Mouse (Mus musculus): ENCODE data around the gene Nxf2.
A peak's percentile ranks its signal among the peaks of the same experiment; 100 is the strongest.
"Not testable (repeated sequence)": the region's sequence is repeated elsewhere in the genome, so short reads cannot be mapped to it uniquely, and the experiment has no call there.

Gene Nxf2

GRCm38 (mm10) chrX:134964546-134964945, at the start of gene Nxf2:
Gene Nxf2 (minus strand): TSS chrX:134964754.
- no peak for DNase-seq (ENCODE audit: low spot score in 2 of 2)

DNA sequence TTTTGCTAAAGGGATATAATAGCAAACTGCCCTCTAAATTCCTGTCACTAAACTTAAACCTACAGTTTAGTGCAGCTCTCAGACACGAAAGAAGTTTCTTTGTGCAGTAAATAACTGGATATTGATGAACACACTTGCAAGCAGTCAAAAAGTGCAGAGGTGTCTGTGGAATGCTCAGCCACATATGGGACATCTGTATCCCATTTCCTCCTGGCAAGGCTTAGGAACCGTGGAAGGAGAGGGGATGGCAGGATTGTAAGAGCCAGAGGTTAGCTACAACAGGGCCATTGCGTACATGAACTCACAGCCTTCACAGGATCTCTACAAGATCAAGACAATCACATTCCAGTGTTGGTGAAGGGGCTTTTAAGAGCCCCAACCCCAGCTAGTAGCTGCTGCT, 46.8 kb upstream of the Nxf2 start:
- DNase-seq (ENCODE audit: low spot score in 2 of 2), result no peak

GRCm38 (mm10) chrX:135009471-135009815, 44.9 kb upstream of the Nxf2 start:
- no peak for DNase-seq (ENCODE audit: low spot score in 2 of 2)

GRCm38 (mm10) chrX:135008720-135009470, 44.3 kb upstream of the Nxf2 start, which contains the start of gene Zmat1:
Gene Zmat1 (minus strand): TSS chrX:135009209.
- peak; percentile 51 to 75 for DNase-seq (ENCODE audit: low spot score in 2 of 2)

GRCm38 (mm10) chrX:135008021-135008420, 43.5 kb upstream of the Nxf2 start:
- no peak for DNase-seq (ENCODE audit: low spot score in 2 of 2)

GRCm38 (mm10) chrX:134963305-134964094, 1.1 kb downstream of the Nxf2 start:
- peak in 1 of 2 experiments; percentile 40 for DNase-seq (ENCODE audit: low spot score in 2 of 2)

- peak in 1 of 2 experiments; percentile 39 for DNase-seq (ENCODE audit: low spot score in 2 of 2)
Measured at GRCm38 (mm10) chrX:134930361-134930760, 34.2 kb downstream of the Nxf2 start.

DNA sequence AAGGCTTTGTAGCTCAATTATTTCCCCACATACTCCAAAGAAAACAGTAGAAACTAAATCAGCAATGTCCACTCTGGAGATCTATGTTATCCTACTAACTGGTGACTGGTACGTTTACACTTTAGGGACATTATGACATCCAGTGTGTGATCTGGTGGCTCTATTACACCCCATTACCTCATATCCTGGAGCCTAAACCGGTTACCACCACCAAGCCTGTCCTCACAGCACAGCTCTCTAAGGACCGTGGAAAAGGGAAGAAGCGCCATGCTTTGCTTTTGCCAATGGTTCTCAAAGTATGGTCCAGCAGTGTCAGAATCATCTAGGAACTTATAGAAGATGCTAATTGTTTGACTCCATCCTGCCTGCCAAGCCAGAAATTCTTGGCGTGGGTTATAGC, 34.6 kb downstream of the Nxf2 start:
- no peak for DNase-seq (ENCODE audit: low spot score in 2 of 2)

GRCm38 (mm10) chrX:134925058-134925457, 39.5 kb downstream of the Nxf2 start:
- peak in 1 of 2 experiments; percentile 39 for DNase-seq (ENCODE audit: low spot score in 2 of 2)

DNA sequence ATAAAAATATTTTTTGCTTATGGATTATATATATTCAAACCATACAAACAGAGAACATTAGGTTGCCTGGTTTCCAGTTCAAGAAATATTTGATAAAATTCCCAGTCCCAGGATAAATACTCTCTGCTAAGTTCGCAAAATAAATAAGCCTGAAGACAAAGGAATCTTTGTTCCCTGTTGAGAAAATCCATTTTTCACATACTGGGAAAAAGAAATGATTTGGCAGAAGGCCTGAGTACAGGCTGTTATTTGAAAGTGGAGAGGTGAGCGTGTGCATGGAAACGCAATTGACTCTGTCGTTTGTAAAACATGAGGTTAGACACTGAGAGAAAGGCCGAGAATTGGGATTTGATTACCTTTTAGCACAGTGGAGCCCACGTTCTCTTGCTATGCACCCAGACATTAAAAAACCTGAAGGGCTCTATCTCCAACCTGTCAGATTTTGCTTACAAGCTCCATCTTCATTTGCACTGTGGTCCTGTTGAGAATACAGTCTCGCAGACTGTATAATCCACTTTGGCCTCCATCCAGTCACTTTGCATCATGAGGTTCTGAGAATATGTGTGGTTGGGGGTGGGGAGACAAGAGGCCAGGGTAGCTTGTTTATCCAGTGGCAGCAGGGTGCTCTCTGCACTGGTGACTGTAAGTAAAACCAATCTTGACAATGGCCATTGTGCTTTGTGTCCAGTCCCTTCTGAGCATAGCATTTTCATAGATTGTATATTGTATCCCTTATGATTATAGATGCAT, 40.7 kb downstream of the Nxf2 start:
- DNase-seq (ENCODE audit: low spot score in 2 of 2), result no peak

DNA sequence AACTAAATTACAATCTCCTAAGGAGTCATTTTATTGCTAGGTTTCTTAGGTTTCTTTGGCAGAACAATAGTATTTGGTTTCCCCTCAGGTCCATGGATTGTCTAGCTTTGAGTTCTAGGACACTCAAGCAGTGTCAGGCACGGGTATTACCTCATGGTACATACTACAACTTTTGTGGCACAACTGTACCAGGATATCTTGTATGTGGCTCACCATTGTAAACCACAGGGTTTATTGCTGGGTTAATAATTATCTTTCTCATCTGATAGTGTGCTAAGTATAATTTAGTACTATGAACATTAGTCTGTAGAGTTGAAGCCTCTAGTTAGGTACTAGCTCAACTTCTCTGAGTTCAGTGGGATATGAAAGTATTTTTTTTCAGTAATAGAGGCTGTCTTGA, 45.3 kb downstream of the Nxf2 start:
- no peak for DNase-seq (ENCODE audit: low spot score in 2 of 2)

GRCm38 (mm10) chrX:134915745-134916144, 48.8 kb downstream of the Nxf2 start:
- no peak for DNase-seq (ENCODE audit: low spot score in 2 of 2)

DNA sequence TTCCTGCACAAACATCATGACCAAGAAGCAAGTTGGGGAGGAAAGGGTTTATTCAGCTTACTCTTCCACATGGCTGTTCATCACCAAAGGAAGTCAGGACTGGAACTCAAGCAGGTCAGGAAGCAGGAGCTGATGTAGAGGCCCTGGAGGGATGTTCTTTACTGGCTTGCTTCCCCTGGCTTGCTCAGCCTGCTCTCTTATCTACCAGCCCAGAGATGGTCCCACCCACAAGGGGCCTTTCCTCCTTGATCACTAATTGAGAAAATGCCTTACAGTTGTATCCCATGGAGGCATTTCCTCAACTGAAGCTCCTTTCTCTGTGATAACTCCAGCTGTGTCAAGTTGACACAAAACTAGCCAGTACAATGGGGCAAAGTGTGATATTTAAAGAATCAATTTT, 49.2 kb downstream of the Nxf2 start:
- not testable (repeated sequence) for DNase-seq (ENCODE audit: low spot score in 2 of 2)

DNA sequence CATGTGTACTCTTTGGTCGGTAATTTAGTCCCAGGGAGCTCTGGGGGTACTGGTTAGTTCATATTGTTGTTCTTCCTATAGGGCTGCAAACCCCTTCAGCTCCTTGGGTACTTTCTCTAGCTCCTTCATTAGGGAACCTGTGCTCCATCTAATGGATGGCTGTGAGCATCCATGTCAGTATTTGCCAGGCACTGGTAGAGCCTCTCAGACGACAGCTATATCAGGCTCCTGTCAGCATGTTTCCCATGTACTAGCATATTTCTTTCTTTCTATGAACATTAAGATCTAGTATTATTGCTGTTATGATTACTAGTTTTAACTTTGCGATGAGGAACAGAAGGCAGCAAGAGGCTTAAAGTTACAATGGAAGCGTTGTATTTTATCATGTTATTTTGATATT, 49.7 kb downstream of the Nxf2 start:
- no peak for DNase-seq (ENCODE audit: low spot score in 2 of 2)

GRCm38 (mm10) chrX:134913234-134913936, 51.2 kb downstream of the Nxf2 start:
- DNase-seq (ENCODE audit: low spot score in 2 of 2), result peak in 1 of 2 experiments; percentile 9

DNA sequence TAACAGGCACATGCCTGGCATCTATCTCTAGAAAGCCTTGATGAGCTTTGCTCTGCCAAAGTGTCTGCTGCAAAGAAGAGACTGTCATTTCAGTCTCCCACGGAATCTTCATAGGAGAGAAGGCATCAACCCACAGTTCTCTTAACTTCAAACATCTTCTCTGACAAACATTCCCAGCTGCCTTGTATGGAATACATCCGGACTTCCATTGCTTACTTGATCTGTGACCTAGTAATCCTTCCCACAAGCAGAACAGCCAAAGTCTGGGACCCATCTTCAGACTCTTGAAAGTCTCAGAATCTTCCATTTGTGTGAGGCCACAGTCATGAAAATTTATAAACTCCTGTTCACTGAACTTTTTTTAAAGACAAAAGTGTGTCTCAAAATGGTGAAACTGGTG, 51.7 kb downstream of the Nxf2 start:
- no peak for DNase-seq (ENCODE audit: low spot score in 2 of 2)

GRCm38 (mm10) chrX:134910345-134910744, 54.2 kb downstream of the Nxf2 start:
- no peak for DNase-seq (ENCODE audit: low spot score in 2 of 2)

Data from cerebellum, postnatal 4 days (tissue).